Mouse (Mus musculus) G1E-ER4 (cell line): ENCODE measurements around the gene Cym. TPM values are rescaled to one million over a fixed set of nuclear protein-coding genes. Genes with fewer than 3 reads are reported as not detected.

Experiments used
- GATA1 ChIP-seq: IDR thresholded peaks from one replicate; pipeline ENCODE4 v1.8.0; 2012; ENCODE audit warnings: low read length, inconsistent platforms
- polyA plus RNA-seq: library from polyadenylated mRNA; stranded (reverse); fragments of >175 nt; gene quantifications from 2 replicates; pipeline ENCODE4 v1.2.3, GENCODE M21; 2012

Cym gene
- not detected in 2 replicates for polyA plus RNA-seq

DNA sequence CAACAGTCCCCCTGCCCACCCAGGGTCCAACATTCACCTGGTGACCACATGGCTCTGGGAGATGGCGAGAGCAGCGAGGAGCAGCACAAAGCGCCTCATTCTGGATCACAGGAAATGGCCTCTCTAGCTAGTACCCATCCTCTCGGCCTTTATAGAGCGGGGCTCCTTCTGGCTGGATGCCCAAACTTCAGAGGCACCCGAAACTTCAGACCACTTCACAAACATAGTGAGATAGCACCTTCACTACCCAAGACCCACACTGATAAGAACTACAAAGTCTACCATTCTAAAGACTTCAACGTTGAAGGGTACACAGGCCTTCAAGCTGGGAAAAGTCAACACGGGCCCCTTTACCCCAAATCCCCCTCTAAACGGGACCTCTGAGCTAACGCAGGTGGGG lies at the start of gene Cym:
Gene Cym, minus strand, starts transcription at position 125 of the 400 bp plus-strand sequence.
- TF ChIP-seq GATA1 = no peak

DNA sequence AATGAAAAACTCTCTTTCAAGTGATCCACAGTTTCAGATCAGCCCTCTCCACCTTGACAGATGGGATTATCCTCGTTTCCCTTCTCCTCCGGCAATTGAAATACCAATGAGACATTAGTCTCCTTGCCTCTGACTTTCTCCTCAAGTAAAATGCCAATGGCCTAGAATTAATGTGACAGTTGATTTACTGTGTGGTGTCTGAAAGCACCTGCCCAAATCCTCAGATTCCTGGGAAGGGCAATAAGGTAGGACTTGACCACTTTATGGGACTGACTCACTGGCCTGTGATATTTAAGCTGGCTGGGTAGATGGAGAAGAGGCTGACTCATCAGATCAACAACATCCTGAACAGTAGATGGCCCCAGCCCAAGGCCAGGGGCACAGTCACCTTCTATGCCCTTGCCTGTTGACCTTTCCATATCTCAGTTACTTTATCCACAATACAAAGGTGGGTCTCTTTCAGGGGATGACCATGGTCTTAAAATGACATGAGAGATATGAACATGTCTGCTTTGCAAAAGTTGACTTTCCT lies 45.3 kb upstream of the Cym start:
- TF ChIP-seq GATA1 = no peak

GRCm38 (mm10) chr3:107261851-107262165 lies 40.3 kb upstream of the Cym start:
- TF ChIP-seq GATA1 = no peak

DNA sequence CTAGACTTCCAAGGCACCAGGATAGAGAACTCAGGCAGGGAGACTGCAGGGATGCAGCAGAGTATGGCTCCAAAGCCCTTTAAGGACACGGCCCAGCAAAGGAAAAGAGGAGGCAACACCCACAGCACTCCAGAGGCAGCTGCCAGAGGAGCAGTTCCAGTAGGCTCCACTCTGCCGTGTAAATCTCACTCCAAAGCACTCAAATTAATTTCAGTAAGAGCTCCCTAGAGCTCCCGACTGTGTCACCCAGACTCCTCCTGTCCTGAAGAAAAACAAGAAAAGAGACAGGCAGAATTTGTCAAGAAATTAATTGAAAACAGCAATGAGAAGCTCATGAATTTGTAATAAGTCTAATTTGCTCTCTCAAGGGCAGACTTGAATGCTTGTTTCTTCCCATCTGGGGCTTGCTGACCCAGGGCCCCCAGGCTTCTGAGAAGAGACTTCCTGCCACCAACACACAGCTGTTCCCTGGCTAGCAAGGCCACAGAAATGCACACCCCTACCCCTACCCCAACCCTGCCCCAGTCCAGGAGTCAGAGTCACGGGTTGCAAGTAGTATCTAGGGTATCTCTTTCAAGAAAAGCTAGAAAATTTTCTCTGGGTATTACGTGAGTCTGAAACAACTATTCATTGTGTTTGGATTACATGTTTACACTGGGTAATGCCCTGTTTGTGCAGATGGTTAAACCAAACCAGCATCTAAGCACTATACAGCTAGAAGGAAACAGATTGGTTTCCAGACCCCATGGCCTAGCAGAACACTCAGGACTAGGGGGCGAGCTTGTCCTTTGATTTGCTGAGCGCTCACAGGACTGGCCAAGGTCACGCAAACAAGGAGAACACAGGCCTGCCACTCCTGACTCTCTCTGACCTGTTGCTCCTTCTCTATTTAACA lies 39.7 kb upstream of the Cym start:
- TF ChIP-seq GATA1 = no peak

GRCm38 (mm10) chr3:107257924-107258323 lies 36.4 kb upstream of the Cym start:
- TF ChIP-seq GATA1 = no peak

- no peak for TF ChIP-seq GATA1
These were observed 35.2 kb upstream of the Cym start for GRCm38 (mm10) chr3:107256724-107257123.

GRCm38 (mm10) chr3:107255992-107256391 lies 34.5 kb upstream of the Cym start:
- TF ChIP-seq GATA1 = no peak

DNA sequence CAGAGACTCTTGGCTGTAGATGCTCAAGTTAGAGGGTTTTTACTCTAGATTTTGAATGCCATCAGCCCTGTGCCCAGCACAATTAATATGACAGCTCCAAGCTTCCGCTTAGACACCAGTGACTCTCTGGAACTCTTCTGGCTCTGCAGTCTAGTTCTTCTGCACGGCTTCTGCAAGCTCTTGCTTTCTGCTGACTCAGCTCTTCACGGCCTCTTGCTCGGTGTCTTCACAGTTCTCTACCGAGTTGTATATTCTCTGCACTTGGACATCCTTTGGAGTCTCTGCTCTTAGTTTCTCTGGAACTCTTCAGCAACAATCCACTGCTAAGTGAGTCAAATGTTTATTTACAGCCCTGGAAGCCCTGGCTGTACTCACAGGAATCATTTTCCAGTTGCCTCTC lies 32.4 kb upstream of the Cym start:
- no peak for TF ChIP-seq GATA1

DNA sequence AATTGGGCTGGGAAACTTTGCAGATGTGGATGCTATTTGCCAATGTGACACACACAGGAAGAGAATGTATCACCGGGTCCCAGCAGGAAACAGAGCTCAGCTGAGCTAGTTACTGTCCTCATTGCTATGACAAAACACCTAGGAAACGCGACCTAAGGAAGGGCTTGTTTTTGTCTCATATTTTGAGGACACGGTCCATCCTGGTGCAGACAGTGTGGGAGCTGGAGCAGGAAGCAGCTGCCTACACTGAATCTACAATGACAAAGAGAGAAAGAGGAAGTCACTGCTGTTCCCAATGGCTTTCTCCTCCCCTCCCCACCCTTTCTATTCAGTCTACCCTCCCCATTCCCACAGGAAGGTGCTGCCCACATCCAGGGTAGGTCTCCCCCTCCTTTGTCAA lies 30.5 kb upstream of the Cym start:
- TF ChIP-seq GATA1 = no peak

DNA sequence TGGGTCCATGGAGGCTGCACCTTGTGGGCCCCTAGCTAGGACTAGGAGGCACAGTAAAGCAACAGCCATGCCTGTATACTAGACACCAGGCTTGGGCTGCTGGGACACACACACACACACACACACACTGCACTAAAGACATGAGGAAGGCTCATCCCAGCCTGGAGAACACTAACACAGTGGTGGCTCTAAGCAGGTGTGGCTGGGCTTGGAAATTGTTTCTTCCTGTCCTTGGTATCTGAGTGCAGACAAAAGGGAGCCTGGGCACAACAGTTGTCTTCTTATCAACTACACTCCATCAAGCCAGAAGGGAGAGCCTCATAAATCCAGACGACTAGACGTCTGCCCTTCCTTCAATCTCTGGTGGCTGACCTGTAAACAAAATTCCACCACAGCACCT lies 28.8 kb upstream of the Cym start:
- TF ChIP-seq GATA1 = no peak

DNA sequence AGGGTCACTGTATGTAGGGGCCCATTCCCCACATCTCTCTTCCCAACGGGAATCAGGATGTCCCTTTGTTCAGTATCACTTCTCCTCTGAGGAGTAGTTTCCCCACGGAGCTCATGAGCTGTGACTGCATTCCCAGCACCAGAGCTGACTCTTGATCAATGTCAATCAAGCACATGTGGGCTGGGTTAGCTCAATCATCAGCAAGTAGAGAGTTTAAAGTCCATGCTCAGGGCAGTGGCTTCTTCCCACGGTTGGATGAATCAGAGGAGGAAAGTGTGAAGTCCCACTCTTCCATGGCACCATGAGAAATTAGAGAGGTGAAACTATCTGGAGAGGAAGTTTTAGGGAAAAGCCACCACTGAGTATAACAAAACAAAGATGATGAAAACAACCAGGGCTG lies 27.5 kb upstream of the Cym start:
- no peak for TF ChIP-seq GATA1

GRCm38 (mm10) chr3:107246876-107247275 lies 25.3 kb upstream of the Cym start:
- TF ChIP-seq GATA1 = no peak

DNA sequence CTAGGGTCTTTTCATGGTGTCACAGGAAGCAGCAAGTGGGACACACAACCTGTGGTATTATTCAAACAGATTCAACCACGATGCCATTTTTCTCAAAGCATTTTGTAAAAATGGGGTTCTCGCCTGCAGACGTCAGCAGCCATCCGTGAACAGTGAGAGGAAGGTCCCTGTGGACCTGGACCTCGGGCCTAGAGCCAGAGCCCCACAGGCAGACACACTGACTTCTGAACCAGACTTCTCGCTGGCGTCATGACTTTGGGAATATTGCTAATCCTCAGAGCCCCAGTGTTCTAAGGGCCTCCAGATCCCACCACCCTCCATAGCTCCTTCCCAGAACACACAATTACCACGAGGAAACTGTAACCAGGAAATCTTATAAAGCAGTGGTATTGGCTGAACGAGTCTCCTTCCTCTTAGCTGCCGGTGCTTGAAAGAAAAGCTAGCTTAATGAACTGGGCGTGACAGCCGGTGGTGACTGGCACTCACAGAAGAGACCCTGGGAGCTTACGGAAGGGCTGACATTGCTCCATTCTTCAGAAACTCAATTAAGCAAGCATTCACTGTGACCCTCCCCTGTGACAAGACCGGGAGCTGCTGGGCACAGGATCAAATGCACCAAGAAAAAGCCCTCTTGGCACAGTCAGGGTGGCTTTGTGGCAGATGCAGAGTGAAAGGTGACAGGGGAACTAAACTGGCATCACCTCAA lies 20.0 kb upstream of the Cym start:
- no peak for TF ChIP-seq GATA1

DNA sequence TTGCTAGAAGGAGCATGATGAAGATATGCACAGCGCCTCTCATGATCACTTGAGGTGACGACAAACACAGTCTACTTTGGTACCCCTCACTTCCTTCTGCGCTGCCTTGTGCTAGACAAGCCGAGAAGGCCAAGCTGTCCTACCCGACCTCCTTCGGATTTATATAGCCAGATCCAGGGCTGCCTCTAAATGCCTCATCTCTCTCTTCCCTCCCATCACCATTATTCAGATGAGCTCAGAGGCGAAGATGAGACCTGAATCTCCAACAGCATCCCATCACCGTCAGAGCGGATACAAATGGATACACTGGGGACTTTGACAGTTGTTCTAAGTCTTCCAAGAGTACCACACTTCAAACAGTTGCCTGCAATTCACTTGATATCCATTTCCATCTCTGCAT lies 18.1 kb upstream of the Cym start, which contains the start of gene Prok1:
Gene Prok1, minus strand, starts transcription at position 101 of the 400 bp plus-strand sequence.
- TF ChIP-seq GATA1 = no peak

DNA sequence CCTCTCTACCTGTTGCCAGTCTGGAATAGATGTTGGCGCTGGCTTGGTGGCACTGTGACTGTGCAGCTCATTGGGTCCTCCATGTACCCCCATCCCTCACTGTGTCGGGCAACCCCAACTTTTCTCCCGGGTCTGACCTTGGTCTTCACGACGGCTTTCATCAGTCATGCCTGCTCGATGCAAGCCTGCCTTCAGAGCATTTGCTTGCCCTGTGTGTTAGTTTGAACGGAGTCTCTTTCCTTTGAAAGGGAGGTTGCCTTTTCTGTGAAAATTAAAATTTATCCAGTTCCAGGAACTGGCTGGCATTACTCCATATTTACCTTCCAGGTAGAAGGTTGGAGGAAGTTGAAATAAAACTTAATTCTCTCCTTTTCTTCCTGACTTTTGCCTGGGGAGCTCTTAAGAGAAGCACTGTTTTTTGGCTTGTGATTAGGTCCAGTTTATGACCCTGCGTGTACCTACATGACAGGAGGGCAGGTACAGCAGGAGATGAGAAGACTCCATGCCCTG lies 17.0 kb upstream of the Cym start:
- TF ChIP-seq GATA1 = no peak

DNA sequence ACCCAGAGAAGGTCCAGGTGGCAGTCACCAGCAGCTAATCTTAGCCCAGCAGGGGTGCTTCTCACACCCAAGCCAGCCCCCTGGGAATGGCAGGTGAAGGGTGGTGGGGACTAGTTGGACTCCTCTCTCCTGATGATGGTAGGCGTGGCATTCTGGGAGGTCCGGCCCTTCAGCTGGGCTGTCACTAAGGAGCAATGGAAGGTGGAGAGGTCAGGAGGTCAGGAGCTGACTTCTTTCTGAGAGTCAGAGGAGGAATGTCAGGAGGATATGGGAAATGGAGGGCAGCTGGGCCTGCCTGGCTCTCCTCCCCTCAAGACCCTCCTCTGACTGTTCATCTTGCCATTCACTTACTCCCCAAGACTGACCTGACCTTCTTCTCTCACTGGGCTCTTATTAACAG lies 16.5 kb upstream of the Cym start:
- TF ChIP-seq GATA1 = no peak

DNA sequence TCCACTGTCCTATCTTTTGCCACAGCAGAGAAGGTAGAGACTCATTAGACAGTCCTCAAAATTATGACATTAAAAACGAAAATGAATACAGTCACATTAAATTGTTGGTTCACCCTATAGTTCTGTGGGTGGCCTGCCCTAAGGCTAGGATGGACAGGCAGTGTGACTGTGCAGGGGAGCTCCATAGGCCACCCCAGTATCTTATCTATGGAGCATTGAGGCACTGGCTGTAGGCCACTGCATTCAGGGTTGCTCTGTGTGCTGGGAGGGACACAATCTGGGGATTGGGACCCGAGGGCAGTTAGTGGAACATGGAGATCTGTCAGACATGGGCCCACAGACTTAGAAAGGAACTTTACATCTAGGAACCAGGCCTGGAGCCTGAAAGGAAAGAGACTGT lies 12.4 kb upstream of the Cym start:
- TF ChIP-seq GATA1 = no peak
